Mouse (Mus musculus) mature B cell (primary cell): ENCODE results near the gene Serinc4.
"Not testable (repeated sequence)": the region's sequence is repeated elsewhere in the genome, so short reads cannot be mapped to it uniquely, and the experiment has no call there.

Experiments
- in situ Hi-C: fragments of 300-500 bp; cut with MboI; formaldehyde crosslinking; loops from 2 replicates; pipeline ENCODE4 v1.14.3; 2019

The Serinc4 gene

GRCm38 (mm10) chr2:121456692-121457642, at the start of gene Serinc4:
TSS of gene Serinc4 (minus strand) at chr2:121456781.
- in situ Hi-C loops, result no loop called here

DNA sequence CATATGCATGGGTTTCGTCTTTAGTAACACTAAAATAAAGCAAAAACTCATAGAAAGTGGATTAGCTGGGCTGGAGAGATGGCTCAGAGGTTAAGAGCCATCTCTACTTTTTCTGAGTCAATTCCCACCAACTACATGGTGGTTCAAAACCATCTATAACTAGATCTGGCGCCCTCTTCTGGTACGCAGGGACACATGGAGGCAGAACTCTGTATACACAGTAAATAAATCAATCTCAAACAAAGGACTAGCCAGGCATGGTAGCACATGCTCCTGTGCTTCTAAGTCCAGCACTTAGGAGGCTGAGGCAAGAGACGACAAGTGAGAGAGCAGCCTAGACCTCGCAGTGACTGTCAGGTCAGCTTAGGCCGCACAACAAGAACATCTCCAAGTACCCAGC, 45.0 kb upstream of the Serinc4 start:
- in situ Hi-C loops, result not testable (repeated sequence)

DNA sequence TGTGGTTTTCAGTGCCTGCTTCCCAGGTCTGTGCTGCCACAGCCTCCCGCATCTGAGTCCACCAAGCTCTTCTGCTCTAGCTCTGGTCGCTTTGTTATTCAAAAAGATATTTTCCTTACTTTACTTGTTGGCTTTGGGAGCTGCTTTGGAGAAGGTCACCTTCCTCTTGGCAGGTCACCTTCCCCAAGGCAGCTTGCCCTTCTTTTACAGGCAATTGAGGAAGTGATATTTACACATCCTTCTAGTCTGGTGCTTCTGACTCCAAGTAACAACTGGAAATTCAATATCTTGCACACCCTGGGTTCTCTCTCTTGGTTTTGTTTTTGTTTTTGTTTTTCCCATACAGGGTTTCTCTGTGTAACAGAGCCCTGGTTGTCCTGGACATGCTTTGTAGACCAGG, 27.8 kb upstream of the Serinc4 start:
- in situ Hi-C loops, result not testable (repeated sequence)

DNA sequence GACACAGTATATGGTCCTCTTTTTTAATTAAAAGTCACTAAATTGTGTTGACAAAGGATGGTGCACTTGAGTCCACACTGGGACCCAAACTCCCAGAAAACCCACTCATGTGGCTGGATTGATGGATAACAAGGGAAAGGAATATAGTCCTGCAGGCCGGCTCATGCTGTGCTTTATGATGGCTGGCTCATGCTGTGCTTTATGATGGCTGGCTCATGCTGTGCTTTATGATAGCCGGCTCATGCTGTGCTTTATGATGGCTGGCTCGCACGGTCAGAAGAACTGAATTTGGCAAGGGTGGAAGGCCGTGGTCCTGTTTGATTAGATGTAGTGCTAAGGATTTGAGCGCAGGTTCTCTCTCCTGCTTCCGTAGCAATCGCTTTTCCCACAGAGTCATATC, 27.0 kb upstream of the Serinc4 start:
- in situ Hi-C loops, result no loop called here

- in situ Hi-C loops, result not testable (repeated sequence)
These were observed 24.3 kb upstream of the Serinc4 start for GRCm38 (mm10) chr2:121480916-121481315.

DNA sequence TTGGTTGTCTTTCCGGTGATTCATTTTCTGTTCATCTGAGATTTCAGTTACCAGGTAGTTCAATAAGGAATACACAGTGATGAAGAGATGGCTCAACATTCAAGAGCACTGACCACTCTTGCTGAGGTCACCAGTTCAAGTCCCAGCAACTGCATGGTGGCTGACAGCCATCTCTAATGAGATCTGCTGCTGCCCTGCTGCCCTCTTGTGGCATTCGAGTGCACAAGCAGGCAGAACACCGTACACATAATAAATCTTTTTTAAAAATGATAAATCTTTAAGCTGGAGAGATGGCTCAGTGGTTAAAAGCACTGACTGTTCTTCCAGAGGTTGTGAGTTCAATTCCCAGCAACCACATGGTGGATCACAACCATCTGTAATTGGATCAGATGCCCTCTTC, 23.9 kb upstream of the Serinc4 start:
- in situ Hi-C loops, result no loop called here

GRCm38 (mm10) chr2:121477491-121478266, 21.1 kb upstream of the Serinc4 start:
- in situ Hi-C loops, result no loop called here

- in situ Hi-C loops, result not testable (repeated sequence)
These were observed 18.7 kb upstream of the Serinc4 start for GRCm38 (mm10) chr2:121475306-121475705.

GRCm38 (mm10) chr2:121474180-121474535, 17.6 kb upstream of the Serinc4 start:
- in situ Hi-C loops, result no loop called here

GRCm38 (mm10) chr2:121473301-121474179, 17.0 kb upstream of the Serinc4 start, which contains the start of gene Mfap1b:
TSS of gene Mfap1b (minus strand) at chr2:121474067.
- in situ Hi-C loops, result not testable (repeated sequence)

DNA sequence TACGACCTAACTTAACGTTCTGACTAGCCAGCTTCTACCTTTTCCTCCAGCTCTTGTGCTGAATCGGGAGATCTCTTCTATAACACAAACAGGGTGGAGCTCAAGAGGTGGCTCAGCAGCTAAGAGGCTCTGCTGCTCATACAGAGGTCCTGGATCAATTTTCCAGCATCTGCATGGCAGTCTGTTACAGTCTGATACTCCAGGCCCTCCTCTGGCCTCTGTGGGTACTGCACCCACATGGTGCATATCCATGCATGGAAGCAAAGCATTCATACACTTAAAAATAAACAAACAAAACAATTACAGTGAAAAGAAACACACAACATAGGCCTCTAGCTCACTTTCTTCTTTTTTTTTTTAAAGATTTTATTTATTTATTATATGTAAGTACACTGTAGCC, 16.2 kb upstream of the Serinc4 start:
- in situ Hi-C loops, result not testable (repeated sequence)

- in situ Hi-C loops, result not testable (repeated sequence)
These were observed 12.4 kb upstream of the Serinc4 start for GRCm38 (mm10) chr2:121468982-121469381.

DNA sequence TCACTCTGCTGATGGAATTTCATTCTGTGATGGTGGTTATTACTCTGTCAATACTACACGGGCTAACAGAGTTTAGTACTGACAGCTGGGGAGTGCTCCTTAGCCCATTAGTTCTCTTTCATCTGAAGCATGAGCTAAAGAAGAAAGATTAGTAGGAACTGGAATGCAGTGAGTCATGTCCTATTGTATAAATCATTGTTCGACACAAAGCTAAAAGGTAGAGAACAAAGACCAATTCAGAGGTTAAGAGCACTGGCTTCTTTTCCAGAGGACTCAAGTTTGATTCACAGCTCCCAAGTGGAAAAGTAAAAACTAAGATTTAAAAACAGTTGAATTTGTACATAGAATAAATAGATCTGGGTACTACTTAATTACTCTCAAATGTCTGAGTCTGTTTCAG, 3.5 kb upstream of the Serinc4 start:
- in situ Hi-C loops, result no loop called here

DNA sequence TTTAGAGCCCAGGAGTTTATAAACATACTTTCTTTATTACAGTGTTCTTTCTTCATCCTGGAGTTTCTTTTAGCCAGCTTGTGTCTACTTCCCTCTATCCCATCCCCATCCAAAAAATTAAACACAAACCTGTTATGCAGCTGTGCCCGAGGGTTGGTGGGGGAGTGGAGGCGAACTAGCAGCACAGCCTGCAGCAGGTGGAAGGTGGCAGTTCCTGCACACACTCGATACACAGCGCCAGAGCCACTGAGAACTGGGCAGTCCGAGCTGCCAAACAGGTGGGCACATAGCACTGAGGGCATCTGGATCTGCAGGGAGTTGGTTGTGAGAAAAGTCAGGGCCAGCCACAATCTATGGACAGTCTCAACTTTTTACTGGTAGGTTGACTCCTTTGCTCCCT, 1.0 kb downstream of the Serinc4 start:
- in situ Hi-C loops, result no loop called here

DNA sequence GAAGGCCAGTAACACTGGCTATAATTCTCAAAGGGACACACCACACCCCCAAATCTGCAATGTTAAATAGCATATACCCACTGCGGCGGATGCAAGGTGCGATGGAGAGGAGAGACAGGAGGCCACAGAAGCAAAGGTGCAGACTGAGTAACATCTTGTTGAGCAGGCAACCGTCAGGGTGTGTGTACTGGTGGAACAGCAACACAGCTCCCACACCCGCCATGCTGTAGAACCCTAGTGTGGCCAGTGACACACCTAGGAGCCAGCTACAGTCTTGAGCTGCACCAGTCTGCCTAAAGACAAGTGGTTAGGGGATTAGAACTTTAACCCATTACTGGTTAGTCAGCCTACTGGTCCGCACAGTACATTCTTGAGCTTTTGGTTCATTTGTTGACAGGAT, 2.7 kb downstream of the Serinc4 start:
- in situ Hi-C loops, result no loop called here

- in situ Hi-C loops, result no loop called here
These were observed 3.6 kb downstream of the Serinc4 start, which contains the start of gene Hypk for GRCm38 (mm10) chr2:121452990-121453389. TSS of gene Hypk (plus strand) at chr2:121453290.

DNA sequence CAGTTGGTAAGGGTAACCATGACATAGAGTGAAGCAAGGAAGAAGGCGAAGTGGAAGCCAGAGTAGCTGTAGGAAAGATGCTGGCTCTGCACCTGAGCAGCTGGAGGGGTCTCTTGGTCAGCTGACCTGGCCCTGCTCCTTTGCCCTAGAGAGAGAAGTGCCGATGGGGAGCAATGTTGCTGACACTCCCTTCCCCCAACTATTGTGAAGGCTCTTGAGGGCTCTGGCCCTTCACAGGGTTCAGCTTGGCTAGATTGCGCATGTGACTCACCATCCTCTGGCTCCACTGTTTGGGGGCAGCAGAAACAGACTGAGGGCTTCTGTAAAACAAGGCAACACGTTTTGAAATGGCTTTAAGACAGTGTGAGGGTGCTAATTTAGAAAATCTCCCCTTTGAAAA, 4.2 kb downstream of the Serinc4 start:
- in situ Hi-C loops, result no loop called here

DNA sequence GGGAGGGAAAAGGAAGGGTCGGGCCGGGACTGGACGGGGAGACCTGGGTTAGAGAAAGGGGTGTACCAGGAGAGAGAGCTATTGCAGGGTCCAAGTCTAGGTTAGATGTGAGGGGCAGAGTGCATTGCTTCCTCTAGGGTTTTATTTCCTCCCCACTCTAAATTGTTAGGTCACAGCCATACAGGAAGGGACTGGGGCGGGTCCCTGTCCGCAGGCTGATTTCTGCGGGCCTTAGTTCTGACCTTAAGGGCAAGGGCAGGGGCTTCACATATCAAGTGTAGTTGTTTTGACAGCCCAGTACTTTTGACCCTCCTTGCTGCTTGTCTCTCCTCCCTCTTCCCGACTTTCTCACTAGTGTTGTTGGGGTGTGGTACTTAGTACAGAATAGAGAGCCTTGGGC, 6.5 kb downstream of the Serinc4 start:
- in situ Hi-C loops, result no loop called here

GRCm38 (mm10) chr2:121449545-121450011, 7.0 kb downstream of the Serinc4 start:
- in situ Hi-C loops, result no loop called here

- in situ Hi-C loops, result no loop called here
These were observed 7.6 kb downstream of the Serinc4 start, which contains the start of gene Serf2 for GRCm38 (mm10) chr2:121448739-121449535. TSS of gene Serf2 (plus strand) at chr2:121449195.

DNA sequence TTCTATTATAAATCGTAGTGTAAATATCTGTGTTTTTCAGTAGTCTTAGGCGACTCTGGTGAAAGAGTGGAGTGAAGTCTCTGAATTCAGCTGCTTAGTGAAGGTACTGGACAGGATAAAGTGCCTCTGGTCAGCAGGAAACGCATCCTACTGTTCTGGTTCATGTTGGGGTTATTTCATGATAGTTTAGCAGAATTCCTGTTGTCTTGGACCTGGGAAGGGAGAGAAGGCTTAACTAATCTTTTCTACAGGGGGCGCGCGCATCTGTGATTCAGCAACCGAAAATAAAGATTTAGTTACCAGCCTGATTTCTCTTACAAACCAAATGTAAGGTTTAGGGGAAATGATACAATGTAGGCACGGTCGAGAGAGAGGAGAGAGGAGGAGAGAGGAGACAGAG, 8.4 kb downstream of the Serinc4 start:
- in situ Hi-C loops, result no loop called here
